Mouse (Mus musculus) midbrain, embryonic 15.5 days (tissue): ENCODE results near the gene Tab1. TPM values are rescaled to one million over a fixed set of nuclear protein-coding genes. Genes with fewer than 3 reads are reported as not detected.

Experiments used
- ATAC-seq: fragments of 200-750 bp; cut with Nextera tagmentation; replicated peaks from 2 replicates; pipeline ENCODE4 v1.8.0; 2017; ENCODE audit warnings: moderate TSS enrichment
- H3K27ac ChIP-seq: fragments of 300-500 bp; sonication (generic); 2 replicates; pipeline ENCODE4 v1.5.1; 2015; ENCODE audit warnings: mild to moderate bottlenecking, inconsistent platforms
- H3K27me3 ChIP-seq: fragments of 300-500 bp; sonication (generic); replicated peaks from 2 replicates; pipeline ENCODE4 v1.6.1; 2015; ENCODE audit warnings: inconsistent platforms
- H3K36me3 ChIP-seq: fragments of 300-500 bp; sonication (generic); replicated peaks from 2 replicates; pipeline ENCODE4 v1.6.1; 2015; ENCODE audit warnings: inconsistent platforms
- H3K4me1 ChIP-seq: fragments of 300-500 bp; sonication (generic); 2 replicates; pipeline ENCODE4 v1.6.1; 2015; ENCODE audit warnings: inconsistent platforms
- H3K4me2 ChIP-seq: fragments of 300-500 bp; sonication (generic); 2 replicates; pipeline ENCODE4 v1.6.1; 2015; ENCODE audit warnings: inconsistent platforms, mild to moderate bottlenecking, moderate library complexity
- H3K4me3 ChIP-seq: fragments of 300-500 bp; sonication (generic); 2 replicates; pipeline ENCODE4 v1.5.1; 2015; ENCODE audit warnings: mild to moderate bottlenecking, inconsistent platforms
- H3K9ac ChIP-seq: fragments of 300-500 bp; sonication (generic); 2 replicates; pipeline ENCODE4 v1.6.1; 2015; ENCODE audit warnings: mild to moderate bottlenecking, inconsistent platforms
- H3K9me3 ChIP-seq: fragments of 300-500 bp; sonication (generic); 2 replicates; pipeline ENCODE4 v1.6.1; 2016; ENCODE audit warnings: inconsistent platforms
- WGBS: fragments of 180-500 bp; shearing (Covaris S2); methylation state at CpG from one replicate; pipeline ENCODE4 v1.1.7; 2015; ENCODE audit warnings: mixed read lengths; 5-methylcytosine and 5-hydroxymethylcytosine counted together
- polyA plus RNA-seq: library from polyadenylated mRNA; unstranded; fragments of >200 nt; fragmentation: Nextera tagmentation; extraction: Ambion mirVana; gene quantifications from 2 replicates; pipeline ENCODE4 v1.2.1, GENCODE M21; 2015

Tab1 gene
- polyA plus RNA-seq, 1 experiment from 2014 or later, result 43.5 TPM

- no peak overlapping the region for H3K4me3 ChIP-seq
- no peaks in the 10 kb centered on the region for H3K9me3 ChIP-seq
- H3K36me3 ChIP-seq, result peaks cover 26% of the 10 kb centered on the region; the same call in 1 of the 2 replicates
- ATAC-seq, result no peak
- WGBS, result 93% methylated on average over 13 of the region's 13 CpGs
- no peak overlapping the region for H3K9ac ChIP-seq
- H3K4me1 ChIP-seq, result no peaks in the 10 kb centered on the region
- no peak overlapping the region for H3K27ac ChIP-seq
- no peak overlapping the region for H3K4me2 ChIP-seq
- no peaks in the 10 kb centered on the region for H3K27me3 ChIP-seq
Measured at GRCm38 (mm10) chr15:80160223-80160622, 27.3 kb downstream of the Tab1 start.

GRCm38 (mm10) chr15:80160726-80161125, 27.8 kb downstream of the Tab1 start:
- WGBS, result 93% methylated on average over 4 of the region's 4 CpGs
- Histone ChIP-seq H3K9me3 (no peaks in the 10 kb centered on the region), H3K27me3 (no peaks in the 10 kb centered on the region), H3K4me3 (no peak overlapping the region), H3K4me1 (no peaks in the 10 kb centered on the region), H3K9ac (no peak overlapping the region), H3K27ac (no peak overlapping the region), H3K4me2 (no peak overlapping the region), H3K36me3 (peaks cover 26% of the 10 kb centered on the region; the same call in 1 of the 2 replicates)
- ATAC-seq, result no peak

GRCm38 (mm10) chr15:80161199-80161598, 28.3 kb downstream of the Tab1 start:
- Histone ChIP-seq H3K4me2 (no peak overlapping the region), H3K27me3 (no peaks in the 10 kb centered on the region), H3K9me3 (no peaks in the 10 kb centered on the region), H3K9ac (no peak overlapping the region), H3K4me3 (no peak overlapping the region), H3K36me3 (peaks cover 26% of the 10 kb centered on the region; the same call in 1 of the 2 replicates), H3K27ac (no peak overlapping the region), H3K4me1 (no peaks in the 10 kb centered on the region)
- ATAC-seq, result no peak
- WGBS, result 86% methylated on average over 3 of the region's 3 CpGs

- 91% methylated on average over 4 of the region's 4 CpGs for WGBS
- H3K36me3 ChIP-seq, result peaks cover 25% of the 10 kb centered on the region; the same call in 1 of the 2 replicates
- no peak overlapping the region for H3K4me2 ChIP-seq
- H3K27ac ChIP-seq, result no peak overlapping the region
- ATAC-seq, result no peak
- H3K4me1 ChIP-seq, result no peaks in the 10 kb centered on the region
- no peaks in the 10 kb centered on the region for H3K9me3 ChIP-seq
- no peaks in the 10 kb centered on the region for H3K27me3 ChIP-seq
- H3K4me3 ChIP-seq, result no peak overlapping the region
- H3K9ac ChIP-seq, result no peak overlapping the region
Measured at GRCm38 (mm10) chr15:80162401-80162964, 29.6 kb downstream of the Tab1 start.

GRCm38 (mm10) chr15:80163274-80163673, 30.3 kb downstream of the Tab1 start:
- WGBS, result 86% methylated on average over 11 of the region's 11 CpGs
- Histone ChIP-seq H3K9ac (no peak overlapping the region), H3K4me3 (no peak overlapping the region), H3K9me3 (no peaks in the 10 kb centered on the region), H3K4me2 (no peak overlapping the region), H3K36me3 (peaks cover 19% of the 10 kb centered on the region; the same call in 1 of the 2 replicates), H3K27me3 (no peaks in the 10 kb centered on the region), H3K27ac (no peak overlapping the region), H3K4me1 (no peaks in the 10 kb centered on the region)
- no peak for ATAC-seq

GRCm38 (mm10) chr15:80163716-80164115, 30.8 kb downstream of the Tab1 start:
- Histone ChIP-seq H3K9me3 (no peaks in the 10 kb centered on the region), H3K9ac (no peak overlapping the region), H3K27me3 (no peaks in the 10 kb centered on the region), H3K36me3 (peaks cover 19% of the 10 kb centered on the region; the same call in 1 of the 2 replicates), H3K4me2 (no peak overlapping the region), H3K4me1 (no peaks in the 10 kb centered on the region), H3K4me3 (no peak overlapping the region), H3K27ac (no peak overlapping the region)
- 87% methylated on average over 4 of the region's 4 CpGs for WGBS
- ATAC-seq, result no peak

GRCm38 (mm10) chr15:80165396-80165795, 32.5 kb downstream of the Tab1 start:
- H3K27ac ChIP-seq, result no peak overlapping the region
- H3K9ac ChIP-seq, result no peak overlapping the region
- no peaks in the 10 kb centered on the region for H3K4me1 ChIP-seq
- no peak overlapping the region for H3K4me3 ChIP-seq
- no peak overlapping the region for H3K4me2 ChIP-seq
- H3K36me3 ChIP-seq, result peaks cover 19% of the 10 kb centered on the region; the same call in 1 of the 2 replicates
- H3K27me3 ChIP-seq, result no peaks in the 10 kb centered on the region
- no peak for ATAC-seq
- WGBS, result 60% methylated on average over 5 of the region's 5 CpGs
- no peaks in the 10 kb centered on the region for H3K9me3 ChIP-seq

- WGBS, result 88% methylated on average over 1 of the region's 1 CpGs
- no peak for ATAC-seq
Measured at GRCm38 (mm10) chr15:80169484-80169883, 36.6 kb downstream of the Tab1 start.

GRCm38 (mm10) chr15:80170357-80170756, 37.4 kb downstream of the Tab1 start:
- 0 out of 2 replicates have a peak, but pooled peaks cover 3% of the 10 kb centered on the region for H3K27me3 ChIP-seq
- ATAC-seq, result no peak
- no peaks in the 10 kb centered on the region for H3K36me3 ChIP-seq
- WGBS, result 55% methylated on average over 4 of the region's 4 CpGs
- H3K4me2 ChIP-seq, result no peak overlapping the region
- no peak overlapping the region for H3K4me3 ChIP-seq
- no peak overlapping the region for H3K9ac ChIP-seq
- H3K9me3 ChIP-seq, result no peaks in the 10 kb centered on the region
- no peak overlapping the region for H3K27ac ChIP-seq
- H3K4me1 ChIP-seq, result peaks cover 18% of the 10 kb centered on the region

More at GRCm38 (mm10) chr15:80169484-80169883, 36.6 kb downstream of the Tab1 start:
- Histone ChIP-seq H3K36me3 (no peaks in the 10 kb centered on the region), H3K9me3 (no peaks in the 10 kb centered on the region), H3K4me3 (no peak overlapping the region), H3K27ac (no peak overlapping the region), H3K27me3 (0 out of 2 replicates have a peak, but pooled peaks cover 3% of the 10 kb centered on the region), H3K9ac (no peak overlapping the region), H3K4me1 (peaks cover 9% of the 10 kb centered on the region), H3K4me2 (no peak overlapping the region)

GRCm38 (mm10) chr15:80171286-80171685, 38.4 kb downstream of the Tab1 start:
- Histone ChIP-seq H3K9ac (no peak overlapping the region), H3K36me3 (no peaks in the 10 kb centered on the region), H3K27me3 (0 out of 2 replicates have a peak, but pooled peaks cover 3% of the 10 kb centered on the region), H3K4me3 (no peak overlapping the region), H3K4me2 (no peak overlapping the region), H3K4me1 (peaks cover 27% of the 10 kb centered on the region), H3K9me3 (no peaks in the 10 kb centered on the region), H3K27ac (no peak overlapping the region)
- WGBS, result 14% methylated on average over 8 of the region's 8 CpGs
- ATAC-seq, result no peak

GRCm38 (mm10) chr15:80171791-80172190, 38.9 kb downstream of the Tab1 start:
- WGBS, result 26% methylated on average over 6 of the region's 6 CpGs
- H3K27ac ChIP-seq, result no peak overlapping the region
- H3K36me3 ChIP-seq, result no peaks in the 10 kb centered on the region
- H3K27me3 ChIP-seq, result 0 out of 2 replicates have a peak, but pooled peaks cover 3% of the 10 kb centered on the region
- no peak overlapping the region for H3K4me3 ChIP-seq
- H3K9ac ChIP-seq, result no peak overlapping the region
- H3K4me1 ChIP-seq, result peaks cover 31% of the 10 kb centered on the region
- H3K4me2 ChIP-seq, result no peak overlapping the region
- no peaks in the 10 kb centered on the region for H3K9me3 ChIP-seq
- no peak for ATAC-seq

- Histone ChIP-seq H3K4me1 (peaks cover 34% of the 10 kb centered on the region), H3K9me3 (no peaks in the 10 kb centered on the region), H3K9ac (peak within 1 kb of the TSS; percentile 99), H3K27ac (peak within 1 kb of the TSS; percentile 94), H3K4me3 (peak within 1 kb of the TSS; percentile 72), H3K36me3 (no peaks in the 10 kb centered on the region), H3K27me3 (0 out of 2 replicates have a peak, but pooled peaks cover 3% of the 10 kb centered on the region), H3K4me2 (peak within 1 kb of the TSS; percentile 80)
- ATAC-seq, result peak; percentile 83
- WGBS, result 1% methylated on average over 59 of the region's 85 CpGs
Measured at GRCm38 (mm10) chr15:80173001-80173771, 40.3 kb downstream of the Tab1 start, which contains the start of gene Mgat3. Gene Mgat3 (plus strand): TSS chr15:80173721.
